Mouse (Mus musculus) gastrocnemius, postnatal 4 days (tissue): ENCODE measurements at regions not wholly inside any gene's neighbourhood (a gene's known extent, or its start where the extent isn't known, plus 50 kb on each side); places are given as distances from the start of the nearest gene placed in this dataset.

ENCODE experiments used
- DNase-seq, 2 experiments: peaks; one replicate each; pipeline ENCODE4 v3.0.0; 2021 to 2022; ENCODE audit warnings: low spot score in 2 of 2, mixed read lengths in 2 of 2

DNA sequence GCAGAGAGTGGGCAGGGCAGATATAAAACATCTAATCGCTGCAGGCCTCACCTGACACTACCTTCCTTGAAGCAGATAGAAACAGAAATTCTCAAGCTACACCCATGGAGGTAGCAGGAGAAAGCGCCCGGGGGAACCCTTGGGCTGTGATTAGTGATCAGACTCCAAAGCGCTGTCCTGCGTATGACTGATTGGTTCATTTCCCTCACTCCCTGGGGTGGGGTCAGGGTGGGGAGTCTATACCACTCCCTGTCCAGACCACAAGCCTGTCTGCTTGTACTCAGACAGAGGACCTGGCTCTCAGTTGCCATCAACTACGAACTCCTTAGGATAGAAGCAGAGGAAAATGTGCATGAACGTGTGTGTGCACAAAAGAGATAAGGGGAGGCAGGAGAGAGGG lies 77.7 kb downstream of the Gm826 start:
- no peak for DNase-seq

DNA sequence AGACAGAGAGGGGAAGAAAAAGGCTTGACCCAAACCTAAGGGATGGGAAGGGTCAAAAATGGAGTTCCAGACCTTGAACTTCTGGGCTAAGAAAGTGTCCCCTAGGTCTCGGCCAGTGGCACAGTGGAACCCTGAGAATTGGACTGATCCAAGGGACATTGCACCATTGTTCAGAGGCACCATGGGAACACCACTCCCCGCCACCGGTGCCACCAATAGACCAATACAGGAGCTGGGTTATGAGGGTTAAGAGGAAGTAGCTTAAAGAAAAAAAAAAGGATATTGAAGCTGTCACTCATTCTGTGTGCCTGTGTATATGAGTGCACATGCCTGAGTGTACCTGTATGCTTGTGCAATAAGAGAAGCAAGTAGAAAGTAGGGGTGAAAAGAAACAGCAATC lies 83.7 kb downstream of the Gm826 start:
- DNase-seq = no peak

DNA sequence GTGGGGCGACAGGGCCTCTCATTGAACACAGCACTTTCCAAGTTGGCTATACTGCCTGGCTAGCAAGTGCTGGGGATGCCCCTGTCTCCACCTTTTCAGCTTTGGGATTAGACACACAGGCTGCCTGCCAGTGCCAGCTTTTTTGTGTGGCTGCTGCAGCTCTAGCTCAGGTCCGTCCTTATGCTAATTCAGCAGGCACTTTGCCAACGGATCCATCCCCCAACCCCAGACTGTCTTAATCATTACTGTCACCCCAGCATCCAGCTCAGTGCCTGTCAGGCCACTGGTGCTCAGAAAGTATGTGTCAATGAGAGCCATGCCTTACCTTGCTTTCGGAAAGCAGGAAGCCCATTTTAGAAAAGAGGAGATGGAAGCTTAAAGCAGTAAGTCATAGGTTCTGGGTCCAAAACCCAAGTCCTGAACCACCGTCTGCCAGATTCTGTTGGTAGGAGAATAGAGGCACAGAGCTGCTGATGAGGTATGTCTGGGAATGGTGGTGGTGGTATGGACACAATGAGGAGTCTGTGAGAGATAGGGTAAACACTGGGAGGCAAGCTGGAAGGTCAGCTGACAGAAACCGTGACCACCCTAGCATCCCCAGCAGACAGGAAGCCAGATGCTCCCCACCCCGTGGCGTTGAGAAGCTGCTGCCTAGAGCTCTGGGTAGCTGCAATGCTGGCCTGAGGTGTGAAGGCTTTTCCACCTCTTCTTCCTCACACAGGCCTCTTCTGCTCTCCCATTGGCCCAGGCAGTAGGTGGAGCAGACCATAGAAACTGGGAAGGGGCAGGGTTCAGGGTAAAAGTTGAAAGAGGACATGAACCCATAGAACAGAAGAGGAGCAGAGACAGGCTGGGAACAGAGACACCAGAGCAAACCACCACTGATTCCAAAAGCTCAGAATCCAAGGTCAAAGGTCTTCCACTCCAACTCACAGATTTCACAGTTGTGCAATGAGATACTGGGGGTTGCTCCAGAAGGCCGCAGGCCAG lies 84.6 kb downstream of the Gm826 start:
- DNase-seq = no peak

DNA sequence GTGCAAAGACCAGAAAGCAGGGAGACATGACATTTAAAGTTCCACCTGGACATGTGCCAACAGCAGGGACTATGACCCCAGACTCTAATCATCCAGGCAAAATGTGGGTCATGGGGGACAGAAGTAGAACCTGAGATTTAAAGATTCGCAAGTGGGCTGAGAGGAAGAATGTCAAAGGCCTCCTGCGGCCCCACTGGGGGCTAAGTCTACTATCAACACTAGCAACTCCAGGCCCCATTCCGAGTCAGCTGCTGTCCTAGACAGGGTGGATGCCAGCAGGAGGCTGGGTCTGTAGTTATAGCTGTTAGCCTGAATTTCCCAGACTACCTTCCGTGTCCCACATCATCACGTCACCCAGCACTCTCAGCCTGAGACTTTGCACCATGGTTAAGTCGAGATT lies 86.7 kb downstream of the Gm826 start:
- no peak for DNase-seq

DNA sequence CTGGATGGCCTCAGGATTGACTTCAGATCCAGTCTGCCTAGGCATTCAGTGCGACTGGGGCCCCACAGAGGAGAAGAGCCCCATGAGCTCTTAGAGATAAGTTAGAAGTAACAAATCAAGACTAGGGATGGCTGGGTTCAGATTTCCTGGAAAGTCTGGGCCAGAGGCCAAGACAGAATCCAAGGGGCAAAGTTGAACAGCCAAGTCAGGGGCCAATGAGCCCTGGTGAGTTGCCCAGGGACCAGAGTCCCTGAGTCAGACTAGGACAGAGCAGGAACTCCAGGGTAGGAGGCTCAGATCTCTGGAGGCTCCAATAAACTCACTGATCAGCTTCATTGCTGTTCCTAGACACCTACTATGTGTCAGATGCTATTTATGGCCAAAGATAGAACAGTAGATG lies 87.6 kb downstream of the Gm826 start:
- DNase-seq = no peak

DNA sequence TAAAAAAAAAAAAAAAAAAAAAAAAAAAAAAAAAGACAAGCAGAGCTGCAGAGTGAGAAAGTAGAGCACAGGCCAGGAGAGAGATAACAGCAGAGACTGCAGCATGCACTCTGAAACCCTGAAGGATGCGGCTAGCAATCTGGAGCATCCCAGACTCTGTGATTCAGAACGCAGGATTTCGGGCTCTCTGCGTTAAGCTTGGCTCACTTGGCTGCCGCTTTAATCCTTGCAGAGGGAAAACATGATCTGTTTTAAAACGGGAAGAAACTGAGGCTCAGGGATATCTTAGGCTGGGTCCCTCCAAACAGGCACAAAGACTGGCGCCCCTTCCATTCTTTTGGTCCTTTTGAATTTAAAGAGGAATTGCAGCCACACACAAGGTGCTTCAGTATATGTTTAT lies 89.1 kb downstream of the Gm826 start:
- no peak for DNase-seq

DNA sequence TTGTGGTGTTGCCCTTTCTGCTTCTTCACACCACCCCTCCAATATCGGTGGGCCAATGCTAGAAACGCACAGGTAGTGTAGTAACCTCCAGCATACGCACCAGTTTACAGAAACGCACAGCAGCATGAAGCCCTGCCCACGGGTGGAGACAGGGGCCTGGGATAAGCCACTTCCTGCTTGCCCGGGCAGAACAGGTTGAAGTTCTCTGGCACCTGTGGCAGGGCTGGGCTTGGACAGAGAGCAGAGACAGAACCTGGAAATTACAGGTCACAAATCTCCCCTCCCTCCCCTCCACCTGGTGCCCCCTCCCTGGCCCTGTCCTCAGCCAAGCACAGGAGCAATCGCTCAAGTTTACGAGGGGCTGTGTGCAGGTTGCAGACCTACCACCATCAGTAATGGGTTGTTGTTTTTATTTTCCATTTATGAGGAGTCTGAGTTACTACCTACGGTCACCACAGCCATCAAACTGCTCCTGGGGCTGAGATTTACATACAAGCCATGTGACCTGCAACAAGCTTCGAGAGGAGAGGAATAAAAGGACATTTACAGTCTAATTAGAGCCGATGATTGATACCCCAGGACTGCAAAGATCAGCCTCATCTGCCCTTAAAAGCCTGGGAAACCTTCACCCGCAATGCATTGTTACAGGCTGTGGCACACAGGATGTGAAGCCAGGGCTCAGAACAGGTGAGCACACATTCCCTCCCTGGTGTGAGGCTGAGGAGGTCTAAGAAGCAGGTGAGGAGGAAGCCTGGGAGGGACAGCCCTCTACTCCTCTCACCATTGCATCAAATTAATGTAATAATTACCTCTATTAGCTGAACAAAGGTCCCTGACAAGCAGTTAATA lies 93.2 kb downstream of the Gm826 start:
- no peak for DNase-seq

DNA sequence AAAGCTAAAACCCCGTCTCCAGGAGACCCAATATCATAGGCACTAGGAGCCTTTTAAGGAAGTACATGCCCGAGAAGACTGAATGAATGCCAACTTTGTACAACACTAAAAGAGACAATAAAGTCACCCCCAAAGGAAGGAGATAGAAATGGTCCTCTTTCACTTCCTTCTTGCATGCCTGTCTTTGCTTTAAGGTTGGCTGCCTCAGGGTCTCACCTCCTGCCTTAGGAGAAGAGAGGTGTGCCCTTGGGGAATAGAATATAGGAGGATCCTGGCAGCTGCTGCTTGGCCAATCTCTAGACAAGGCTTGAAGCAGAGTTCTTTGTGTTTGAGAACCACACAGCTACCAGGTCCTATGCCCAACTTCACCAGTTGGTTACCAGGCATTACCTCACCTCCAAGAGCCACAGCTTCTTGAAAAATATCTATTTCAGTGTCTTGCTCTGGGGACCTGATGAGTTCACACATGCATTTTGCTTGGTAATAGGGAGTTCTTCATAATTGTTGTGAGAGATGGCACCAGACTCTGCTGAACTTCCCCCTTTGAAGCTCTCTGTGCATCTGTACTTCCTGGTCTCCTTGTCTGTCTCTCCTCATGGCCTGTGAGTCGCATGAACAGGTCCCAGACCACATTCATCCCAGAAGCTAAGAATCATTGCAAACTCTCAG lies 96.4 kb downstream of the Gm826 start:
- no peak for DNase-seq

DNA sequence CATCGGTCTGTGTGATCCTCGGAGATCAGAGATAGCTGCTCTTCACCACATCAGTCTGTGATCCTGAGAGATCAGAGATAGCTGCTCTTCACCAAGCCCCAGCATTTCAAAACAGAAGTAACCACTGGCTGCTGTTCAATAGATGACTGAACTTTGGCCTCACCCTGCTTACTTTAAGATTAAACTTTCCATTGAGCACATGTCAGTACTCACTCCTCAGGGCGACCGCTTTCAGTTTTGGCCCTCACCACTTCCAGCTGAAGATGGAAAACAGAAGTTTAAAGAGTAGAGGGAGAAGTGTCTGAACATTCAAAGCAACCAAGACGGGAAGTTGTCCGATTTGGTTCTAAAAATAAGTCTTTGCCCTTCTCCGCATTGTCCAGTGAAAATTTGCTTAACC lies 97.2 kb downstream of the Gm826 start:
- DNase-seq = no peak

DNA sequence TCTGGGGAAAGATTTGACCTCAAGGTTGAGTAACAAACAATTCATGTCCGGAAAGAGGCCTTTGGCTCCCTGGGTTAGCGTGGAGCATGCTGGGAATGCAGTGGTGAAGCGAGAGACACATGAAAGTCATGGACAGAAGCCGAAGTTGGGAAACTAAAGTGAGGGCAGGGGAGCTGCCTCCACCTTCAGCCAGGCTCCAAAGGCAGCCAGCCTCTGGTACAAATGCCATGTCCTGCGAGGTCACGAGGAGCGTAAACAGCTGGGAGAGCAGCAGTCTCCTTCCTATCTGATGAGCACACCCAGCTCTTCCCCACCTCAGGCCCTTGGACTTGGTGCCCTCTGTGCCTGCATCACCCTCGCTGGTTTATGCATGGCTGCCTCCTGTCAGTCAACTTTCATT lies 103.2 kb downstream of the Gm826 start:
- no peak for DNase-seq

DNA sequence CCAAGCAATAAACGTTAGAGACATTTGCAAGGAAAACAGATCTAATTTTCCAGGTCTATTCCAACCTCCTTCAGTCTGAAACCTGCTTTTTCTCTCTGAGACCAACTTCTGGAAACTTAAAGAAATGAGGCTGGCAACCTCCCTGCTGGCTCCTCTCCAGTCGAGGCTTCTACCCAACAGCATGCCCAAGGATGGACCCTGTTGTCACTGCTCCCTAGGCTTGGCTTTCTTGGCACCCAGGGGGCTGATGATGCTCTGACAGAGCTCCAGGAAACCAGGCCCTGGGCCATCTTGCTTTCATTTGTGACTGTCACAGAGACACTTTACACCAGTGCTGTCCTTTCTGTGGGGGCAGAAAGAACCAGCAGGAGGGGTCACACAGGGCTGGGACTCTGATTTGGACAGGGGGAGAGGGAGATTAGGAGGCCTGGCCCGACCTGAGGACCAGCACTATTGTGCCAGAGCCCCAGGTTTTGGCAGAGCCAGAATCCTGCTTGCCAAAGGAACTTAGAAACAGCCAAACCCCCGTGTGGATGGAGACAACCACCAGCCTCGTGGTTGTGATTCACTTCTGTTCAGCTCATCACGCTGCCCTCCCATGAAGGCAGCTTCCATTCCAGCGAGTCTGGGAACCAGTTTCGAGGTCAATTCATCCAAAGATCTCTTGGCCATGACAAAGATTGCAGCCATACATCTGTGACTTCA lies 105.5 kb downstream of the Gm826 start:
- DNase-seq = peak in 1 of 2 experiments; percentile 13

DNA sequence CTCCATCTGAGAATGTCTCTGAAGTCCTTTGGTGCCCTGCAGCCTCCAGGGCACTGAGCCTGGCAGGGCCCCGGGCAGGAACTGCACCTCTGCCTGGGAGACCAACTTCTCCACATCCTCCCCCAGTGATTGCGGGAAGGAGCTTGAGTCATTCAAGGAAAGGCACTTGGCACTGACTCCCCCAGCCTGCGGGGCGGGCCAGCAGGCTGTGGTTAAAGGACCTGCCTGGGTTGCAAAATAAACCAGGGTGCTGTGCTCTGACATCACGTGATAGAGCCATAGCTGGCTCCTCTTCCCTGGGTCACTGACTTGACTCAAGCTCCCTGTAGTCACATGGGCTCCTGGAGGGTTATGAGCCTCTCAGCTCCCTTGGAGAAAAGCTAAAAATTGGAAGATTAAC lies 108.5 kb downstream of the Gm826 start:
- DNase-seq = no peak

DNA sequence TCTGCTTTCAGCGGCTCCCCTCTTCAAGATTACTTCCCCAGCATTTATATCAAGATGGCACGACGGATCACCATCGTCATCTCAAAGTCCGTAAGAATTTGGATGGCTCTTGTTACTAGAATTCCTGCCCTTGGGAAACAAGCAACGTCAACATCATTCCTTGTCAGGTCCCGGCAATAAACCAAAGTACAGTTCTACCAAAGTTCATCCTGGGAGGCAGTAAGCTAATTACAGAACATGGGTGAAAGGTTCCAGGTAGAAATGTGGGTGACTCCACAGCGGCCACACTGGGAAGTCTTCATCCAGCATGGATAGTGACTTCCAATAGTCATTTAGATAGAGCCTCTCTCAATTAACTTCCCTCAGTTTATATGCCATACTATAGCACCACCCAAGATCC lies 110.6 kb downstream of the Gm826 start:
- no peak for DNase-seq

DNA sequence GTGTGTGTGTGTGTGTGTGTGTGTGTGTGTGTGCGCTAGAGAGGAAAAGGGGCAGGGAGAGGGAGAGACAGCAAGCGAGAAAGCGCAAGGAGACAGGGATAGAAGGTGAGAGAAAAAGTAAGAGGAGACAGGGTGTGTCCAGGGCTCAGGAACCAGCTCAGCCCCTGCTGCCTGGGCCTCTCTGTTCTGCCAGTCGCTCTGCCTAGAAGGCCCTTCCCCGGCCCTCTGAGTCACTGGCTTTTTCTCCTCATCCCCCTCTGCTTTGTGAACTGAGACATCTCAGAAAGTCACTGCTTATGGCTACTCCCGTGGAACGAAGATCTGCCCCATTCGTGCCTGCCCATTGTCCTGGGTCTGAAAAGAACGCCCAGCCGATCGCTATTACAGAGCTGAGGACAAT lies 112.2 kb downstream of the Gm826 start:
- DNase-seq = no peak

DNA sequence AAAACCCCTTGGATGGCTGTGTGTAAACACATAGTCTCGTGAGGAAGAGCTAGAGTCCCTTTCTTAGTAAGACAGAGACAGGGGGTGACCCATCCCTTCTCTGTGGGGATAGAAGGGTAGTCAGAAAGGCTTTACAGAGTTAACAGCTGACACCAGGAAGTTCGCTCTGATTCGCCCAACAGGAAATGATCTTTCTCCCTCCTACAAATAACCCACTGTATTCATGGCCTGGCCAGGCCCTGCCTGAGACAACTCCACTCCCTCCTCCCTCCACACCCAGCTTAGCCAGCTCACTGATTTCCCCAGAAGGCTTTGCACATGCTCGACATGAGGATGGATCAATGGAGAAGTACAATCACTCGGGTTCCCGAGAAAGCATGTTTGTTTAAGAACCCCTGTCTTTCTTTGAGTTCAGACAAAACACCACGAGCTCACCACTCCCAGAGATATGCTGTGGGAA lies 113.4 kb downstream of the Gm826 start:
- DNase-seq = no peak

DNA sequence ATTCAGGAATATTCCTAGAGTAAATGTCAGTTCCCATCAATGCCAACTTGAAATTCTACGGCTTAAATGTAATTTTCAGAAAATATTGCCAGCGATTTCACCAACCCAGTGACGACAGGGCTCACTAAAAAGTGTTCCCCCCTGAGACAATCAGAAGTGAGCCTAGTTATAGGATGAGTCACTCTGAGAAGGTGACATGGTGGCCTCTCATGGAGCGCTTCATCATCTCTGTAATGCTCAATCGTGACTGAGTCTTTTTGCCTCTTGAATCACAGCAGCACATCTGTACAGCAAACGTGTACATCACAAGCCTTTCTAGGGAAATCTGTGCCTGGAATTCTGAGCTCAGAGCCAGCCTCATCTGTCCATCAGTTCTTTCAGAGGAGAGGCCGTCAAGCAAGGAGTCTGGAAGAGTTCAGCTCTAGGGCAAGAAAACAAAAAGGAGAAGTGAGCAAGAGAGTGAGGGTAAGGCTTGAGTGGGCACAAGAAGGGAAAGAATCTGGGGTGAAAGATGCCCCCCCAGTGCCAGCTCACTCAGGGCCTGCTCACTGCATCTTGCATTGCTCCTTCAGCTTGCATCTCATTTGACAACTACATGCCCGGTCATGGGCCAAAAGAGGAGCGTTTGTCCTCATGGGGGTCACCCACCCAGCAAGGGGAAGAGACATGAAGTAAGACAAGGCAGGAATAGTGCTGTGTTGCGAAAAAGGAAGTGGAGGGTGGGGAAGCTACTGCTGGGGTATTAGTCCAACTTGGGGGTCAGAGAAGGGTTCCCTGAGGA lies 119.7 kb downstream of the Gm826 start:
- no peak for DNase-seq

DNA sequence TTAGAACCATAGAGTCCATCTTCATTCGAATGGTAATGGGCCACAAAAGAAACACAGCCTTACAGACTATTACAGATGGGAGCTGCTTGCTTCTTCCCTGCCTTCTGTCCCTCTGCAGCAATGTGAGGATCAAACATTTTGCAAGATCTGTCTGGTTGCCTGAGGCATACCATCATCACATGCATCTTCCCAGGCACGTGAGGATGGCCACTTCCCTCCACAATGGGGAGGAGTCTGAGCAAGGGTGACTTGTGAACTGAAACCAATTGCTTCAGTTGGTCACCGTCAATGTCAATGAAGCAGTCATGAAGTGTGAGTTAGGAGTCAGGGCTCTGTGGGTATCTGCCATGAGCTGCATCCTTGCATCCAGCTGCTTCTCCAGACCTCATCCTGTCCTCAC lies 123.5 kb downstream of the Gm826 start:
- DNase-seq = no peak

DNA sequence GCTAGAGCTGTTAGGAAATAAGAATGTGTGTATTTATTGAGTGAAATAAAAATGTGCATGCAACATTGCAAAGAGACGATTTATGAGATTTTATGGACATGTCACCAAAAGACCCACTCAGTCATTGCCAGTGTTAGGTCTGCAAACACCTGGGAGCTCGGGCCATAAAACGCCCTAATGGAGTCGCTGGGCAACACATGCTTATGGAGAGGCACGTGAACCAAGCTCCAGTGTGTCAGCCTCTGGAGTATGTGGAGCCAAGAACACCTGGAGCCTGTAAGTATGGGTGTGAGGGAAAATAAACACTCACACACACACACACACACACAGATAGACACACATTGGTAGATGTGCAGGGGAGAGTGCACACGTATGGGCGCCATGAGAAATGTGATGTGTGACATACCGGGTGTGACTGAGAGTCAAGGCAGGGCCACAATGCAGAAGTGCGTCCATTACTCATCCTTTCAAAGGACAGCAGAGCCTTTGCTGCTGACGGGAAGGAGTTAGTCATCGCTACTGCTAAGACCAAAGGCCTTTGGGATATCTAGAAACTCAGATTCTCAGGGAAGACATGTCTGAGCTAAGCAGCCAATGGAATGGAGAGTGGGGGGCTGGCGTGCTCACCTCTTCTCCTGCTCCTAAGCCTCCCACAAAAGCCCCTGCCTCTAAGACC lies 124.2 kb downstream of the Gm826 start:
- DNase-seq = no peak

DNA sequence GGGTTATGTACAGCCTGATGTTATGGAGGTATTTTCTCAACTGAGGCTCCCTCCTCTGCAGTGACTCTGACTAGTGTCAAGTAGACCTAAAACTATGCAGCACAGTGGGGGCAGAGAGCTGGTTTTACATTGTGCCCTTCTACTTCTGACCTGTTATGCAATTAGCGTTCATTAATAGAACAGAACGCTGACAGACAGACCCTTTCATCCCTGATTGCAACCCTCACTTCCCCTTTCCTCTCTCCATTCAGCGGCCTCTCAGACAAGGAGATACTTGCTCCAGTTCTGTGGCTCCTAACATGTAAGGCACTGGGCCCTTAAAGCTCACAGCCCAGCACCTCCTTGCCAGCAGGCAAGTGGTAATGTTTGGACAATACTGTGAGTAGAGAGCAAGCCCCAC lies 125.7 kb downstream of the Gm826 start:
- DNase-seq = no peak

DNA sequence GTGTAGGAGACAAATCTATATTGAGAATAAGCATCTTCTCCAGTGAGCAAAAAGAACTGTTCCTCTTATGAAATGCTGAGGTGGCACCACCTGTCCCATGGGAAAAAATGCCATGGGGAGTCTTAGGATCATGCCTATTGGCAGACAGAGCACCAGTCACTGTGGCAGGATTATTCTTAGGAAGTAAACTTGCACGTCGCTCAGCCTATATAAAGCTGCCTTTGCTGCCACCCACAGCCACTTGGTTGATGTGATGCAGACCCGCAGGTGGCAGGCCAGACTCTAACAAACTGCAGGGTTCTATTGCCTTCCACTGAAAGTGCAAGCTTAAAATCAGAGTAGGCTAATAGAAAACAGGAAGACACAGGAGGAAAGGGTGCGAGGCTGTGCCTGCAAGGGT lies 126.7 kb downstream of the Gm826 start:
- DNase-seq = no peak
